Mouse (Mus musculus) 3T3-L1 (cell line): ENCODE data around the gene Frzb.
"Not testable (repeated sequence)": the region's sequence is repeated elsewhere in the genome, so short reads cannot be mapped to it uniquely, and the experiment has no call there.

Experiments used
- DNase-seq: peaks from one replicate; pipeline ENCODE4 v3.0.0-alpha.2; 2015; ENCODE audit warnings: low read depth, low spot score

The Frzb gene

GRCm38 (mm10) chr2:80447291-80447791 is at the start of gene Frzb:
TSS of gene Frzb (minus strand) at chr2:80447625.
- no peak for DNase-seq

DNA sequence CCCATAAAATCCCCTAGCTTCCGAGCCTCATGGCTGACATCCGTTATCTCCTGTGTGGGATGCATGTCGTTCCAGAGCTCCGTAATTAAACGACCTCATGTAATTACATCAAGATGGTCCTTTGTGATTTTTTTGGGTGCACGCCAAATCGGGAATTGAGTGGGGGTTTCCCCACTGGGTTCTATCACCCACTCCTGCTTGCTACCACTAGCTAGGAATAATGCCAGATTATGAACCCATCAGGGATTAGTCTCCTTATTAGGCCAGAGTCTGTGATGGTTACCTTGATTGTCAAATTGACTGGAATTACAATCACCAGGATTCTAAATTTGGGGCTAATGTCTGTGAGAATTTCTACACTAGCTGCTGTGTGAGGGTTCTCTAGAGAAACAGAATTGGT is 47.9 kb upstream of the Frzb start:
- DNase-seq: not testable (repeated sequence)

- DNase-seq: no peak
Measured at GRCm38 (mm10) chr2:80486851-80487250, 39.4 kb upstream of the Frzb start.

DNA sequence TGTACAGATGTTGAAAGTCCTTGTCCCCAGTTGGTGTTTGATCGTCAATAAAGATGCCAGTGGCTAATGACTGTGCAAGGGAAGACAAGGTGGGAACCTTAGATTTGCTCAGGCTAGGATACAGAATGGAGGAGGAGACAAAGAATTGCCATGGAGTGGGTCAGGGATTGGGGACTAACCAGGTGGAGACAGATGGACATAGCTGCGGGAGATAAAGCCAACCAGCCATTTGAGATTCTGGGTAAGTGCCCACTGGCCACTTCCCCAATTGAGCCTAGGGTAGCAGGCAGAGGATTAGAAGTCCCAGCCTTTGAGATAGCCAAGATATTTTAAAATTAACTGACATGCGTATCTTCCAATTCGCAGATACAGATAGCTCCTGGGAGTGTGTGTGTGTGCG is 37.5 kb upstream of the Frzb start:
- DNase-seq: no peak

- DNase-seq: no peak
Measured at GRCm38 (mm10) chr2:80475831-80476230, 28.4 kb upstream of the Frzb start.

- no peak for DNase-seq
Measured at GRCm38 (mm10) chr2:80474247-80474796, 26.9 kb upstream of the Frzb start.

DNA sequence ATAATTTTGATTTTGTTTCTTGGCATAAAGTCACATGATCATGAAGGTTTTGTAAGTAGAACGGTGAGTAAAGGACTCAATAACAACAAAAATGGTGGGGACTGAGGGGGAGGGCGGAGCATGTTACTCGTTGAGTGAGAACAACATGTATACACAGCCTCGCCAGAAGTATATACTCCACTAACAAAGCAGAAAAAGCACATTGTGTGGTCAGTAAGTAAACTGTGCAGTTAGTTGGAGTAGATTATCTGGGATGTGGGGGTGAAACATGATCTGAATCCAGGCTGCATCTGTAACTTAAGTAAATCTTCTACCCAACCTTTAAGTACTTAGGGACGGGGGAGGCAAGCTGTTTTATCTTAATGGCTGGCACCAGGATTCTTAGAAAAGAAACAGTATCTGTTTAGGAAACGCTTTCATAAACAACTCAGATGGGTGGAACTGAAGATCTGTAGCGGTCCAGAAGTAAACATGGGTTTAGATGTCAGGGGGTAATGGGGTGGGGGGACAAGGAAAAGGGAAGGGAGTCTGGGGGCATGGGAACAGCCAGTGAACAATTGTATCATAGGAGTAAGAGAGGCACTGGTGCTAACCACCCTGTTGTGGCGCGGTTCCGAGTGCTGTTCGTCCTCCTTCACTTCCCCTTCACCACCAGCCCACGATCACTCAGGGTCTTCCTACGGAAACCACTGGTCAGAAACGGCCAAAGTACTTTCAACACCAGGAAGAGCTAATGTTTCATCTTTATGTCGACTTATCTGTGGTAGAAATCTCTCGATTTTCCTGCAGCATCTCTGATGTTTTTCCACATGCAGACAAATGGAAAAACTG is 18.8 kb upstream of the Frzb start:
- no peak for DNase-seq

DNA sequence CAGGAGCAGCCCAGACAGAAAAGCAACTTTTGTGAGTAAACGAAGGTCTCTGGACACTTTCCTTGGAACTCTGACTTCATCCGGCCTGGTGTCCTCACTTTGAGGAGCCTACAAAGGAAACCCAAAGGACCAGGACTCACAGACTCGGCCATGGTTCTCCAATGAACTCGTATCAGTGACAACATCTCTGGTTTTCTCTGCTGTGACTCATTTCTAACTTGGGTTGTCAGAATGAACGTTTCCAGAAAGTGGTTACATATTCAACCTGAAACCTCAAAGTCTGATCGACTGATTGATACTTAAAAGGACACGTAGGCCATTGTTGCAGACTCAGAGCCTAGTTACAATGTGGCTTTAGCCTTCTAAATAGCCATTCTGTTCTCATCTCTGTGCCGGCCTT is 14.4 kb upstream of the Frzb start:
- DNase-seq: no peak

GRCm38 (mm10) chr2:80448231-80448630 is 806 bp upstream of the Frzb start:
- DNase-seq: no peak

- DNase-seq: no peak
Measured at GRCm38 (mm10) chr2:80446308-80447151, 895 bp downstream of the Frzb start.

GRCm38 (mm10) chr2:80445926-80446307 is 1.5 kb downstream of the Frzb start:
- no peak for DNase-seq

DNA sequence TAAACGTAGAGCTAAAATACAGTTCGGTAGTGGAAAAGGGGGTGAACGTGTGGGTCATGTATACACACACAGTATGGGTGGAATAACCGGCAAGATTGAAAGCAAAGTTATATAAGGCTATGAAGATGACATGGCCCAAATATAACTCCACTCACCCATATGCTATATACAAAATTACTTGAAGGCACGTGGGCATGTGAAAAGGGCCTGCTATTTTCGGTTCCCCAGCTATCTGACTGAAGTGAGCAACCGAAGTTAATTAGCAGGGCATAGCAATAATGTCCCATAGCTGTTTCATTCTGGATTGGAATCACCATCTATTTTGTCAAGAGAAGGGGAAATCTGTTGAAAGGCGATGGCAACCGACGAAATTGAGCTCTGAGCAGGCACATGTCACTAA is 1.9 kb downstream of the Frzb start:
- DNase-seq: no peak

- DNase-seq: no peak
Measured at GRCm38 (mm10) chr2:80444418-80445365, 2.7 kb downstream of the Frzb start.

DNA sequence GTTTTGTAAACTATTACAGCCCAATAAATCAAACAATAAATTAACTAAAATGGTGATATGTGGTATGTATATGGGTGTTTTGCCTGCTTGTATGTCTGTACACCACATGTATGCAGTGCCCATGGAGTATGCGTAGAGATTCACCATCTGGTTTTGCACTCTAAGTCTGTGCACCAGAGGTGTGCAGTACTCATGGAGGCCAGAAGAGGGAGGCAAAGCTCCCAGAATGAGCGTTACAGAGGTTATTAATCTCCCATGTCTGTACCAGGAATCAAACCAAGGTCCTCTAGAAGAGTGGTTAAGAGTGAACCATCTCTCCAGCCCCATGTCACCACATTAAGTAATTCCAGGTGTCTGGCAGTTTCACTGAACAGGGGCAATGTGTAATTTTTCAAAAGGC is 3.5 kb downstream of the Frzb start:
- DNase-seq: peak; percentile 10

- no peak for DNase-seq
Measured at GRCm38 (mm10) chr2:80441386-80441785, 6.0 kb downstream of the Frzb start.

DNA sequence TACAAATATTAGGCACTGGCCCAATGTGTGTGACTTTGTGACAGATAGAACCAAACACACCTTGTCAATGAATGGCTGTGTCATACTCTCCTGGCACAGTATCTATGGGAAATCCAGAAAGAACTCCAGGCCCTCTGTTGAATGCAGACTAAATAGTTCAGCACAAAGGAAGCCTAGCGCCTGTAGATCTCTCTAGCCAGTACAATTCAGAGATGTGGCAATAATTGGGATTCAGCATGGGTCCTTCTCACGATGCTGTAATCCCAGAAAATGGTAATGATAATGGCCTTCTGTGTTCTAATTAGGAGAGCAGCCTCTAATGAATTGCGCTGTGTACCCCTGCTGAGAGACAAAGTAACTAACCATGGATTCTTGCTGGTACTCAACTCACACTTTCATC is 8.6 kb downstream of the Frzb start:
- DNase-seq: no peak

GRCm38 (mm10) chr2:80437401-80437800 is 10.0 kb downstream of the Frzb start:
- no peak for DNase-seq

- no peak for DNase-seq
Measured at GRCm38 (mm10) chr2:80434783-80435572, 12.4 kb downstream of the Frzb start.

DNA sequence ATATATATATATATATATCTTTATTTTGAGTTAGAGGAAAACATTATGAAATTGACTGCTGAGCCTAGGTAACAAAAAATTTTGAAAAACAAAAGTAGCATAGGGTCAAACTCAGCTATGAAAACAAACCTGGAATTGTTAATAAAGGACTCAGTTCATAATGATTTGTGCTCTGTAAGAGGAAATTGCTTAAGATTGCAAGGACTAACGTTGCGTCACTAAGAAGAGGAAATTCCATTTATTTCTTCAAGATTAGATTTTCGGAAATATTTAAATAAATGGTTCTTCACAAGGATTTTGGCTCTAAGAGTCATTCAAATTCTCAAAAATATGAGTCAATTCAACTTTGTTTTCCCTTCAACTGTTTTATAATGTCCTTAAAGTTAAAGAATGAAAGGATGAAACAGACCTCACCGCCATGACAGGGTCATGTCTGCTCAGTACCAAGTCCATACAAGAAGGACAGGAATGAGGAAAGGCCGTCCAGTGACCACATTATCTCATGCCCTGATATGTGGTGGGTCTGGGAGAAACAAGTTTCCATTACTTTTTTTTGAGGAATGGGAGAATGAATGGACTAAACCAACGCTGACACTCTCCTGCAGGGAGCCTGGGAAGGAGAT is 14.1 kb downstream of the Frzb start:
- DNase-seq: no peak
